Mouse (Mus musculus): ENCODE results near the gene Jsrp1.

GRCm38 (mm10) chr10:80812391-80813041, 782 bp downstream of the Jsrp1 start:
- TF ChIP-seq TAL1 (IDR thresholded peaks at IDR 0.05; ENCODE audit: low read length) (no peak), GATA1 (IDR thresholded peaks at IDR 0.05; ENCODE audit: low read length) (no peak)
